Mouse (Mus musculus): ENCODE measurements at regions not wholly inside any gene's neighbourhood (a gene's known extent, or its start where the extent isn't known, plus 50 kb on each side); places are given as distances from the start of the nearest gene placed in this dataset.

GRCm38 (mm10) chr15:16404077-16404476 lies 324.5 kb upstream of the Cdh9 start:
- DNase-seq = no peak

GRCm38 (mm10) chr15:16406203-16406602 lies 322.4 kb upstream of the Cdh9 start:
- no peak for DNase-seq

- DNase-seq = no peak
These were observed 316.9 kb upstream of the Cdh9 start for GRCm38 (mm10) chr15:16411686-16412085.

- no peak for DNase-seq
These were observed 310.8 kb upstream of the Cdh9 start for GRCm38 (mm10) chr15:16417719-16418118.

GRCm38 (mm10) chr15:16423019-16423418 lies 305.5 kb upstream of the Cdh9 start:
- no peak for DNase-seq

GRCm38 (mm10) chr15:16446631-16447030 lies 281.9 kb upstream of the Cdh9 start:
- no peak for DNase-seq

- DNase-seq = no peak
These were observed 237.3 kb upstream of the Cdh9 start for GRCm38 (mm10) chr15:16491238-16491637.

- no peak for DNase-seq
These were observed 235.7 kb upstream of the Cdh9 start for GRCm38 (mm10) chr15:16492871-16493270.

- no peak for DNase-seq
These were observed 208.0 kb upstream of the Cdh9 start for GRCm38 (mm10) chr15:16520556-16520955.

GRCm38 (mm10) chr15:16532587-16532986 lies 196.0 kb upstream of the Cdh9 start:
- DNase-seq = no peak

GRCm38 (mm10) chr15:16541226-16541625 lies 187.3 kb upstream of the Cdh9 start:
- no peak for DNase-seq

GRCm38 (mm10) chr15:16555173-16555572 lies 173.4 kb upstream of the Cdh9 start:
- DNase-seq = no peak

GRCm38 (mm10) chr15:16556338-16556737 lies 172.2 kb upstream of the Cdh9 start:
- no peak for DNase-seq

- no peak for DNase-seq
These were observed 162.3 kb upstream of the Cdh9 start for GRCm38 (mm10) chr15:16566155-16566732.

GRCm38 (mm10) chr15:16566799-16567198 lies 161.8 kb upstream of the Cdh9 start:
- DNase-seq = no peak

GRCm38 (mm10) chr15:16616812-16617211 lies 111.7 kb upstream of the Cdh9 start:
- no peak for DNase-seq

- no peak for DNase-seq
These were observed 99.0 kb upstream of the Cdh9 start for GRCm38 (mm10) chr15:16629341-16630121.

GRCm38 (mm10) chr15:16639631-16640030 lies 88.9 kb upstream of the Cdh9 start:
- DNase-seq = peak; percentile 4

GRCm38 (mm10) chr15:16652934-16653669 lies 75.5 kb upstream of the Cdh9 start:
- DNase-seq = peak; percentile 24

- DNase-seq = peak; percentile 53
These were observed 74.9 kb upstream of the Cdh9 start for GRCm38 (mm10) chr15:16653690-16654089.

GRCm38 (mm10) chr15:16661226-16661625 lies 67.3 kb upstream of the Cdh9 start:
- DNase-seq = no peak
